Mouse (Mus musculus): ENCODE results near the gene Fam227b.

Gene Fam227b

GRCm38 (mm10) chr2:126006088-126006487, 145.7 kb downstream of the Fam227b start:
- DNase-seq (ENCODE audit: low spot score in 2 of 2), result peak in 1 of 2 experiments; percentile 37

GRCm38 (mm10) chr2:126002291-126002690, 149.5 kb downstream of the Fam227b start:
- DNase-seq (ENCODE audit: low spot score in 2 of 2), result no peak

- DNase-seq (ENCODE audit: low spot score in 2 of 2), result no peak
These were observed 175.9 kb downstream of the Fam227b start for GRCm38 (mm10) chr2:125975808-125976345.

- no peak for DNase-seq (ENCODE audit: low spot score in 2 of 2)
These were observed 176.6 kb downstream of the Fam227b start for GRCm38 (mm10) chr2:125975206-125975605.

GRCm38 (mm10) chr2:125973207-125973606, 178.6 kb downstream of the Fam227b start:
- no peak for DNase-seq (ENCODE audit: low spot score in 2 of 2)

- no peak for DNase-seq (ENCODE audit: low spot score in 2 of 2)
These were observed 183.0 kb downstream of the Fam227b start for GRCm38 (mm10) chr2:125968811-125969210.

GRCm38 (mm10) chr2:125948195-125948594, 203.6 kb downstream of the Fam227b start:
- no peak for DNase-seq (ENCODE audit: low spot score in 2 of 2)

GRCm38 (mm10) chr2:125943301-125943700, 208.5 kb downstream of the Fam227b start:
- DNase-seq (ENCODE audit: low spot score in 2 of 2), result no peak

- DNase-seq (ENCODE audit: low spot score in 2 of 2), result no peak
These were observed 210.6 kb downstream of the Fam227b start for GRCm38 (mm10) chr2:125941111-125941785.

- no peak for DNase-seq (ENCODE audit: low spot score in 2 of 2)
These were observed 212.7 kb downstream of the Fam227b start for GRCm38 (mm10) chr2:125938993-125939642.

GRCm38 (mm10) chr2:125936396-125936795, 215.4 kb downstream of the Fam227b start:
- no peak for DNase-seq (ENCODE audit: low spot score in 2 of 2)

GRCm38 (mm10) chr2:125933977-125934376, 217.8 kb downstream of the Fam227b start:
- DNase-seq (ENCODE audit: low spot score in 2 of 2), result no peak

All from frontal cortex, postnatal 14 days (tissue).